Mouse (Mus musculus) left cerebral cortex, postnatal 36 days (tissue): ENCODE data around the gene Gm14399. TPM values are rescaled to one million over a fixed set of nuclear protein-coding genes. Genes with fewer than 3 reads are reported as not detected.
"Not testable (repeated sequence)": the region's sequence is repeated elsewhere in the genome, so short reads cannot be mapped to it uniquely, and the experiment has no call there.

Experiments used
- DNase-seq, 2 experiments: peaks; one replicate each; pipeline ENCODE4 v3.0.0; 2021 to 2022; ENCODE audit warnings: low spot score in 2 of 2, mixed read lengths in 1 of 2
- intact Hi-C: fragments of 180-260 bp; cut with DNase I; formaldehyde crosslinking; loops from one replicate; pipeline ENCODE4 v1.15.1; 2025
- total RNA-seq, 2 experiments: library from RNA; stranded (reverse); gene quantifications; 2 replicates each; pipeline ENCODE4 v1.2.3; 2021

Gm14399 gene
- total RNA-seq: 10 to 100 TPM; 11.3 to 20.4 TPM

DNA sequence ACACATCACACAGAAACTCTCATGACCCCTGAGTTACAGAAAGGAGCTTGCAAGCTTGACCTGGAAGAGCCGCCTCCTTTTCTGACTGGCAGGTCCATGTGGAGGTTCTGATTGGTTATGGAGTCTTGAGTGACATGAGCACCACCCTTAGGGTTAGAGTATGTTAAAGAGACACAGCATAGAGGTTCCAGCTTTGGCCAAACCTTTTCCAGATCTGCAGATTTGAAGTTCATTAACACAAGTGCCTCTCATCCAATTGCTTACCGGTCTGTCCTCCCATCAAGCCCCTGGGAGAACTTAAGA is at the start of gene Gm14399:
Gene Gm14399 (minus strand): TSS at position 20 of the 303 bp plus-strand sequence.
- intact Hi-C loops, DNase-seq: not testable (repeated sequence)

- intact Hi-C loops, DNase-seq: not testable (repeated sequence)
Observed at GRCm38 (mm10) chr2:175179008-175179407, 37.2 kb upstream of the Gm14399 start.

DNA sequence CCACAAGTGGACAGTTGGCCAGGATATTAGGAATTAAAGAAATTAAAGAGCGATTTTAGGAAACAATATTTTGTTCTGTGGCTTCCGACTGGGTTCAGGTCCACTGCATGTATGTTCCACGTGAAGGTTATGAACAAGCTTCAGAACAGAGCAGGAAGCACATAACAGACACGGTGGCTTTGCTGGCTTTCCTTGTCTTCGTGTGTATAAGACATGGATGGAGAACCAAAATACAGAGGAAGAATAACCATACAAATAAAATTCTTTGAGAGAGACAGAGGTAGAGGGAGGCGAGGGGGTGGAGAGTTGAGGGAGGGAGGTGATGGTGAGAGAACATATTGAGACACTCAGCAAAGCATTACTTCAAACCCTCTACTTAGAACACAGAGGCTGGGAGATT is 34.5 kb upstream of the Gm14399 start:
- intact Hi-C loops: no loop called here
- DNase-seq: no peak

DNA sequence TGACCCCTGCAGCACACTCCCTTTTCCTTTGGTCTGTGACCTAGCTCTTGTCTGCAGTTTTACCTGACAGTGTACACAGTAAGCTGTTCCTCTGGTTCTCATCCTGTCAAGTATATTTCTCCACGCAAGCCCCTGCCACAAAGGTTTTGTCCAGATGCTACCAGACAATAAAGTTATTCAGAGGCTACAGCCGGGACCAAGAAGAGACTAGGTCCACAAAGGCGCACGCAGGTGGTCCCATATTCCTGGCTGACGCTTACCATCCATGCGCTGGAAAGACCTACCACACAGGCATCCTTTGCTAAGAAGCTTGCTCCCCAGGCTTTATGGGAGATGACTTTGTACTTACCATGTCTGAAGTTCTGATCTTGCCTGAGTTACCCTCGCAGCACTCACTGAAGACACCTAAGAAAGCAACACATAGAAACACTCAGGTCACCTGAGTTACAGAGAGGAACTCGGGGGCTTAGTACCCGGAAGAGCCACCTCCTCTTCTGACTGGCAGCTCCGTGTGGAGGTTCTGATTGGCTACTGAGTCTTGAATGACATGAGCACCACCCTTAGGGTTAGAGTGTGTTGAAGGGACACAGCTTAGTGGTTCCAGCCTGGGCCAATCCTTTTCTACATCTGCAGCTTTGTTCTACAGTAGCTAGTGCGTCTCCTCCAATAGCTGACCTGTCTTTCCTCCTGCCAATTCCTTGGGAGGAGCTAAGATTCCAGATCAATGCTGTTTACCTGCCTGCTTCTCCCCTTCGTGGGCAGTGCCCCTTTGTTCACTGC is 33.8 kb upstream of the Gm14399 start, which contains the start of gene Gm14443:
Gene Gm14443 (minus strand): TSS at position 471 of the 780 bp plus-strand sequence.
- intact Hi-C loops, DNase-seq: not testable (repeated sequence)

DNA sequence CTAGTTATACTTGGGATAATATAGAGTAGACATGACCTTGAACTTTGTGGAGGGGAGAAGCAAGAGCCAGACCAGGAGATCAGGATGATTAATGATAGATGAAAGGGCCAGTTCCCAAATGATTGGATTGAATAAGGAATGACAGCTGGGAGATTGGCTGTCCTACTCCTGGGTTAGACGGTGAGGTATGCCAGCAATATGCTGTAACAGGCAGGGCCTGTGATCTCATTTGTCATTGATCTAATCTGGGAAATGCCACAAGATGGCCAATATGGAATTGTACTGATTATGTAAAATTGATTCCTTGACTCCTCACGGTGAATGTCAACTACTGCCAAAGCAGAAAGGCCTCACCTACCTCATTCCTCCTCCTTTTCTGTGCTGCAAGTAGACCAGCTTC is 32.2 kb upstream of the Gm14399 start:
- DNase-seq, intact Hi-C loops: not testable (repeated sequence)

- DNase-seq, intact Hi-C loops: not testable (repeated sequence)
Observed at GRCm38 (mm10) chr2:175172906-175173595, 31.2 kb upstream of the Gm14399 start.

GRCm38 (mm10) chr2:175172123-175172522 is 30.3 kb upstream of the Gm14399 start:
- intact Hi-C loops: no loop called here
- no peak for DNase-seq

DNA sequence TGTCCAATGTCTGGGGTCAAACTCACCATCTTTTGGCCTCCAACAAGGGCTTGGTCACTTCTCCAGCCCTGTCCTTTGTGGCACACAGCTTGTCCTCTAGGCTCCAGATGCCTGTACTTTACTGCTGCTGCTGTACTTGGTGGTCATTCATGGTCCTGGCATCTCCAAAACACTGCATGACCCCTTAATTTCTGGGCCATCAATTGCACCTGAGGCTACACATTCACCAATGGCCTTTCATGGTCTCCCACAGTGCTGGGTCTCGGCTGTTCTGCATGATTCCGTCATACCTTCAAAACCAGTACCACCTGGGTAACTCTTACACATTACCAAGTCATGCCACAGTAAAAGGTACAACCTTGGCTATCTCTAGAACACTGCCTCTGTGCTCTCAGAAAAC is 25.1 kb upstream of the Gm14399 start:
- intact Hi-C loops, DNase-seq: not testable (repeated sequence)

GRCm38 (mm10) chr2:175165110-175165509 is 23.3 kb upstream of the Gm14399 start:
- intact Hi-C loops, DNase-seq: not testable (repeated sequence)

- intact Hi-C loops, DNase-seq: not testable (repeated sequence)
Observed at GRCm38 (mm10) chr2:175161438-175161837, 19.6 kb upstream of the Gm14399 start.

- DNase-seq: no peak
- intact Hi-C loops: no loop called here
Observed at GRCm38 (mm10) chr2:175158642-175159041, 16.8 kb upstream of the Gm14399 start.

GRCm38 (mm10) chr2:175156696-175157095 is 14.9 kb upstream of the Gm14399 start:
- intact Hi-C loops: no loop called here
- DNase-seq: no peak

DNA sequence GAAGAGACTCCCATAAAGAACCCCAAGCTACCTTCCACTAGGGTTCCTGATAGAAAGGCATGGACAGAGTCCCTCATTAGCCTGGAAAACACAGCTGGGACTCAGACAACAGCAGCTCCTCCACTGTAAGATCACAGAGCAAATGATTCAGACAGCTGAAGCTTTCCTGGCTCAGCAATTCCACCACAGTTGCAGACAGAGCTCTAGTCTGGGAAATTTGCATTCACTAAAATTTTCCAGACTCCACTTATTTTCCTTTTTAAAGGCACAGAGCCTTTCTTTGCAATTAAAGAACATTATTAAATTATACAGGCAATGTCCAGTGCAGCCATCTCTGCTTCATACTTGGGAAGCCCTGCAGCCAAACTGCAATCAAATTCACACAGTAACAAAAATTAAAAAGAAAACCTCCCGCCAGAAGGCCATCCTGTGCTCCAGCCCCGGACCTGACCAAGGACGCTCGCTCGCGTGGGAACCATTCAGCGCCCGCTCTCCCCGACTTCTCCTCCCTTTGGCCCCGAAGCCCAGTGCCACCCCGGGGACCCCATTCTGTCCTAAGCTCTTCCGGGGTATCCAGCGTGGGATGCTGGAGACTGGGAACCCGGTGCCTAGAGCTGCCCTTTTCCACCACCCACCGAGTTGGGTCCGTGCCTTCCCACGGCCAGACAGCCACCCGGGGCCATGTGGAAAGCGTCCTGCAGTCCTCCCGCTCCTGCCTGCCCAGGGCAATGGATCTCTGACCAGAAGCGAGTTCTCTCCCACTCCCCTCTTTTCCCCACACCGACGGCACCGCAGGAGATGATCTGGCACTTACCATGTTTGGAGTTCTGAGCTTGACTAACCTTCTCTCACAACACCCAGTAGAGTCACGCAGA is 457 bp downstream of the Gm14399 start:
- peak; percentile 17 to 31 for DNase-seq
- intact Hi-C loops: not testable (repeated sequence)

- DNase-seq, intact Hi-C loops: not testable (repeated sequence)
Observed at GRCm38 (mm10) chr2:175140624-175141023, 1.2 kb downstream of the Gm14399 start.

Other genes with a start within 250 kb of the Gm14399 start
- 1 to 10 TPM in 1 of 2 experiments, under 1 TPM in 1; 0.75 to 1.0 TPM for gene Gm14444, start 131.8 kb downstream of the Gm14399 start, total RNA-seq
- gene Gm14393, start 74.2 kb downstream of the Gm14399 start, total RNA-seq: not detected
- 1 to 10 TPM; 3.5 to 6.5 TPM for gene Gm14443, start 33.9 kb upstream of the Gm14399 start, total RNA-seq
- 10 to 100 TPM; 69.5 to 89.4 TPM for gene Gm14391, start 64.9 kb upstream of the Gm14399 start, total RNA-seq
- gene Gm14440, start 133.1 kb upstream of the Gm14399 start, total RNA-seq: not detected
- 10 to 100 TPM; 51.1 to 65.6 TPM for gene Gm4631, start 196.2 kb upstream of the Gm14399 start, total RNA-seq
- gene Zfp968, start 230.4 kb upstream of the Gm14399 start, total RNA-seq: 1 to 10 TPM; 3.8 to 6.2 TPM